Mouse (Mus musculus): ENCODE measurements around the gene Slc39a8.

The Slc39a8 gene

DNA sequence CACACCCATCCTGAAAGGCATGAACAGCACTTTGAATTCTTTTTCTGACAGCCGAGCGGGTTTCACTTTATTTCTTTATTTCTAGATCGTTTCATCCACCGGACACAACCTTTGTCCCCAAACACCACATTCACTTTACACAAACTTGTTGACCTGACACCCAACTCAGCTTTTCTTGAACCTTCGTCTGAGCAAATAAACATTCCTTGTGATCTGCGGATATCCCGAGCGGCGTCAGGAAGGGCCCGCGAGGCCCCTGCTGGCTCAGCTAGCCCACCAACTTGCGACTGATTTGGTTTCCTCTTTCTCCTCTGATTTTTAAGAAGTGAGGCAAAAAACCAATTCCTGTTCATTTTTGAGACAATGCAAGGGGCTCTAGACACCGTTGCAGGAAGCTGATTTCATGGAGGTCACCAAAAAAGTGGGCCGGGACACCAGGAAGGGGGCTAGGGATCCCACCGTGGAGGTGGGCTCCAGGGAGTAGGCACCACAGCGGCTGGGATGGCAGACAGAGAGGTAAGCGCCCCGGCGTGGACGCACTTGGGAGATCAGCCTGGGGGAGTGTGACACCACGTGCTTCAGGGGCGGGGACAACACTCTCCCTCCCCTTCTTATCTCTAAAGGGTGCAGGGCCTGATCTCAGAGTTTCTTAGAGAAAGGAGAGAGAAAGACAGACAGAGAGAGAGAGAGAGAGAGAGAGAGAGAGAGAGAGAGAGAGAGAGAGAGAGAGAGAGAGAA is at the start of gene Slc39a8:
TSS of gene Slc39a8 (plus strand) at position 264 of the 738 bp plus-strand sequence.
- DNase-seq (ENCODE audit: low spot score) = peak; percentile 28

DNA sequence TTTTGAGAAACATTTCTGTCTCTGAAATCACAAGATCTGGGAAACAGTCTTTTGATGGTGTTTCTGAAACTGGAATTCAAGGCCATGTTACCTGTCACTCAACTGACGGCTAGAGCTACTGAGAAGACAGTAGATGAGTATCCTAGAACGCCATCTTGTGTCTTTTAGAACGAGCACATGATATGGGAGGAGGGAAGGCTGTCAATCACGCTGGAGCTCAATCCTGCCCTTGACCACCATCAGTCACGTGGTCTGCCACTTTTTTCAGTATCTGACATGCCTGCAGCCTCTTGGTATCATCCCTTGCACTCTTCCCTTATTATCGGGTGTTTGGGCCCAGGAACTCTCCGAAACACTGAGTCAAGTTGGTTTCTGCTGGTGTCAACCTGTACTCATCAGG is 40.0 kb upstream of the Slc39a8 start:
- DNase-seq (ENCODE audit: low spot score) = no peak

DNA sequence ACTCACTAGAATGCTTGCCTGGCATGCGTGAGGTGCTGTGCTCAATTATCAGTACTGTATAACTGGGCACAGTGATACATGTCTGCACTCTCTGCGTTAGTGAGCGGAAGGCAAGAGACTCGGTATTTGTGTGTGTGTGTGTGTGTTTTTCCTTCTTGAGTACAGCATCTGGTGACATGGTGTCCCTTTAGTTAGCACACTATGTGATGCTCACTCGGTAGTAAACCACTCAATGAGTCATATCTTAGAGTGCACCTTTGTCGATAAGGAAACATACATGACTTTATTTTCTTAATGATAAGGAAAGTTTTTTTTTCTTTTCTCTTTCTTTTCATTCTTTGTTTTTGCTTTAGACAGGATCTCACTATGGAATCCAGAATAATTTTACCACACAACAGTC is 29.0 kb upstream of the Slc39a8 start:
- DNase-seq (ENCODE audit: low spot score) = no peak

DNA sequence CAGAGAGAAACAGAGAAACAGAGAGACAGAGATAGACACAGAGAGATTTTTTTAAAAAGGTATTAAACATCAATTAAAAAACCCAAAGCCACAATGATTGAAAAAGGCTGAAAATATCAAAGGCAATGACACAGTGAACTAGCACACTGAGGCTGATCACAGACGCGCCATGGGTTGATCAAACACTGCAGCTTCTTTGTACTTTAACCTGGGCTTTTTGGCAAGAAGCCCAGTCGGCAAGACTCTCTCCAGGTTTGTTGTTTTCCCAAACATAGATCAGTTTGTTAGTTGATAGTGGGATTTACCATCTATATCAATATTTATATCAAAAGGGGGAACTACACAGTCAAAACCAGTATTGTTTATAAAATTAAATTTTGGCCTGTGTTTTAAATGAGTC is 26.8 kb upstream of the Slc39a8 start:
- no peak for DNase-seq (ENCODE audit: low spot score)

DNA sequence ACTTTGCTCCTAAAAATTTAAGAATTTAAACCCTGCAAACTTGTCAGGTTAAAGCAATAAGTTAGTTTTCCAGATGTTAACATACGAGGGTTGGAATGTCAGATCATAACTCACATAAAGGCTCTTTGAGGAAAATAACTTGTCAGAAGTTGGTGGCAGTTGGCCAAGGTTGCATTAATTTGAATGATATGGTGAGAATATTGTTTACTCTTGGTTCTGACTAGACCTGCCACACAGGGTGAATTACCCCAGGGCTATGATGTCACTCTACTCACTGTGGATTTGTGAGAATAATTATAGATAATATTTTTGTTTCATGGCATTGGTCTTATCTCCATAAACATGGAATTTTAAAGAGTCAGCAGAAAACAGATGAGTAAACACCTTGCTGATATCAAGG is 26.4 kb upstream of the Slc39a8 start:
- DNase-seq (ENCODE audit: low spot score) = no peak

DNA sequence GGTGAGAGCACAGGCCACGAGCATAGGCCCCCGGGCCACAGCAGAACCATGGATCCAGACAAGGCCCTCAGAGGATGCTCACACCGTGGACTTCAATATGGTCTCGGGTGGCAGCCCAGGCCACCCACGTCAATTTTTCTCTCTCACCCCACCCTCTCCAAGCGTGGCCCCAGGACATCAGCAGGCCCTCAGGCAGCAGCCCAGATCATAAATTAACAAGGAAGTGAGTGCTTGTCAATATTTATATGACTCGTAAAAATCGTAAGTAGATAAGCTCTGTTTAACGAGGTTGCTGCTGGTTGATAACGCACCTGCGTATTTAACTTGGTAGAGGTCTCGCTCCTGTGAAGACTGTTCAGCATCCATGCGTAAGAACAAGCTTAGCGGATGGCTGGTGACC is 10.4 kb upstream of the Slc39a8 start:
- DNase-seq (ENCODE audit: low spot score) = no peak

DNA sequence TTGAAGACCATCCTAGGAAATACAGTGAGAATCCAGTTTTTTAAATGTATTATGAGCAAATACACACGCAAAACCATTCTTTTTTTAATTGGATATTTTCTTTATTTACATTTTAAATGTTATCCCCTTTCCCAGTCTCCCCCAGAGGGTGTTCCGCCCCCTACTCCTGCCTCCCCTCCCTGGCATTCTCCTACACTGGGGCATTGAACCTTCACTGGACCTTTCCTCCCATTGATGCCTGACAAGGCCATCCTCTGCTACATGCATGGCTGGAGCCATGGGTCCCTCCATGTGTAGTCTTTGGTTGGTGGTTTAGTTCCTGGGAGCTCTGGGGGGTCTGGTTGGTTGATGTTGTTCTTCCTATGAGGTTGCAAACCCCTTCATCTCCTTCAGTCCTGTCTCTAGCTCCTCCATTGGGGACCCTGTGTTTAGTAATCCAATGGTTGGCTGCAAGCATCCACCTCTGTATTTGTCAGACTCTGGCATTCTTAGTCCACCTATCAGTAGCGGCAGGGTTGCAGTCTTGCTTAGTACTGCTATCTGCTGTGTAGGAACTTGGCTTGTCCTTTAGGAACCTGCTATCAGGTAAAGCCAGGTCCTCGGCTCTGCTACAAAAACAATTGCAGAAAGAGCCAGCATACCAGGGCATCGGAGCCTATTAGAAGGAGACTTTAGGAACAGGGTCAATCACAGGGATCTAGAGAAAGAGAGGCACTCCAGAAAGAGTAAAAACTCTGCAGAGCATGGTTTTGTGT is 8.9 kb upstream of the Slc39a8 start:
- no peak for DNase-seq (ENCODE audit: low spot score)

DNA sequence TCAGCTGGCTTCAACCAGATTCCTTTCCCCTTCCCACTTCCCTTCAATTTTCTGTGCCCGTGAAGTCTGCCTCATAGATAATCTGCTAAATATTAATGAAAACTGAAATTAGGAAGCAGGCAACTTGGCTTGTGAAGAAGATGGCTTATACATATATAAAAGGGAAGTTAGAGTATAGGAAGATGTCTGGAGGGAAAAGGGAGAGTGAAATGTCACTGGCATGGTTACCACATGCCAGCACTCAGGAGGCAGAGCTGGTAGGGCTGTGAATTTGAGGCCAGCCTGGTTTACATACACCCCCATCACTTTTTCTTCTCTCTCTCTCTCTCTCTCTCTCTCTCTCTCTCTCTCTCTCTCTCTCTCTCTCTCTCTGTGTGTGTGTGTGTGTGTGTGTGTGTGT is 8.0 kb upstream of the Slc39a8 start:
- DNase-seq (ENCODE audit: low spot score) = no peak

DNA sequence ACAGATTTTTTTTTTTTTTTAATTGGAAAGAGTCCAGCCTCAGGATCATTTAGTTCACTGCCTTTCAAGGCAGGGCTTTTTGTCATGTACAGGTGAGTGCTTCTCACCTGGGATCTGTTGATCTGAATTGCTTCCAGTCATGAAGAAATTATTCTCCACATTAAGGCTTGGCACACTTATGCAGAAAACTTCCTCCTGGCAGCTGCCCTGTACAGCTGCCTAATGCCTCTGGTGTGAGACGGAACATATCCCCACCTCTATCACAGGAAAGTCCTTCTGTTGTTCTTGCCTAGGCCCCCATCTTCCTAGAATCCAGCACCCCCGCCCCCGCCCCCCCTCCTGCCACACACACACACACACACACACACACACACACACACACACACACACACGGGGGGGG is 643 bp upstream of the Slc39a8 start:
- no peak for DNase-seq (ENCODE audit: low spot score)

DNA sequence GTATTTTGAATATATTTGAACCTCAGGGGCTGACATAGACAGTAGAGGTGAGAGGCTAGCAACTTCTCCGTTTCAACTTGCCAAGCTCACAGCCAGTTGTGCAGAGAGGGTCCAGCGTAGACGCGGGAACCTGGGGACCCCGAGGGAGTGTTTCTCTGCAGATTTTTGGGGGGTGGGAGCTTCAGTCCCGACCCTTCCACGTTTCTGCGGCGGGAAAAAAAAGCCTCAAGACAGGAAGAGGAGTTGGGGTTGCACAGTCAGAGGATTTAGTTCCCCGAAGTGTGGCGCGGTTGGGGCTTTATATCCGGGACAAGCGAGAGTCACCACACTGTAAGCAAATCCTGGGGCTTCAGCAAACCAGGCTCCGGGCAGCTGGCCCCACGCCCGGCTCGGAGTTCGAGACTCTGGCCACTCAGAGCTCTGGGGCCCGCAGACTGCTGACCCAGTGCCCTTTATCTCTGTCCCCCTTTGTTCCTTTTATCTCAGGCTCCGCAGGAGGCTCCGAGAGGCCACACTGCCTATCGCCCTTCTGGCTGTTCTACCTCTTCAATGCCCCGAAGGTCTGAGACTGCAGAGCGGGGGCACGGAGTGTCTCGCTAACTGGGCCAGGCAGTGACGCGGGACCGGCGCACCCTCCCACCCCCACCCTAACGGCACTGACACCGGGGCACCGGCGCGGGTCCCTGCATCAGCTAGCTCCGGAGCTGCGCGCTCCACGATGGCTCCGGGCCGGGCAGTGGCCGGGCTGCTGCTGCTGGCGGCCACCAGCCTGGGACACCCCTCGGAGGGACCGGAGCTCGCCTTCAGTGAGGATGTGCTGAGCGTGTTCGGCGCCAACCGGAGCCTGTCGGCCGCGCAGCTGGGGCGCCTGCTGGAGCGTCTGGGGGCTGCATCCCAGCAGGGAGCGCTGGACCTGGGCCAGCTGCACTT is 940 bp downstream of the Slc39a8 start:
- DNase-seq (ENCODE audit: low spot score) = no peak

DNA sequence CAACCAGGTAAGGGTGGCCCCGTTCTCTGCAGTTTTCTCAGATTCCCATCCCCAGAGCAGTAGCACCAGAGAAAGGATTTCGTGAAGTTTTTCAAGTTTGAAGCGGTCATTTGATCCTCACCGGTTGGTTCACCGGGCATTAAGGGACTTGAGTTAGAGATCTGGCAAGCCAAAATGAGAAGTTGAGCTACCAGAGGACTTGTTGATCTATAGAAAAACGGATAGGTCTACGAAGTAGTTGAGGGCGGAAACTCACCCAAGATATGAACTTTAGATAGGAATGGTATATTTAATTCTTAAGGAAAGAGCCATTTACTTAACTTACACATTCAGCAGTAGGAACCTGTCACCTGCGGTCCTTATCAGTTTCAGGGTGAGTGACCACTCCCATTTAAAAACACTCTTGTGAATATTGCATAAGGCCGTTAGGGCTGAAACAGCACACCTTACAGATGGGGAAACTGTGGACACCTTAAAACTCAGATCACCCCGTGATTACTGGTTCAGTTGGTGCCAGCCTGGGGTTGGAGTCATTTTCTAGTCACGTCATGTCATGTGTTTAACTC is 1.7 kb downstream of the Slc39a8 start:
- DNase-seq (ENCODE audit: low spot score) = no peak

DNA sequence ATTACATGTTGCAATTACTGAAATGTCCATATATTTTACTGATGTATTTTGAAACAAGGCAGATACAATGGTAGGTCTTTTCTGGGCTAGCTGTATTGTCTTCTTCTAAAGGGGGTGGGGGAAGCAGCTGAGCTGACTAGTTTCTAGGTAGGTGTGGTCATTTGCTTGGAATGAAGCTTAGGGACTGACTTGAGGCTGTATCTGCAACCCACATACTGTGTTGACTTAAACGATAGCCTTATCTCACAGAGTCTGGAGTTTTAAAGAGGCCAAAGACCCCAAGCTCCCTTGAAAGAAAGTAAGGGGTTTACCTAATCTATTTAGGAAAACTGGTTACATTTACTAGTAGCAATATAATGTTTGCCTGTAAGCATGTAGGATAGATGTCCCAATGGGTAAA is 2.9 kb downstream of the Slc39a8 start:
- no peak for DNase-seq (ENCODE audit: low spot score)

DNA sequence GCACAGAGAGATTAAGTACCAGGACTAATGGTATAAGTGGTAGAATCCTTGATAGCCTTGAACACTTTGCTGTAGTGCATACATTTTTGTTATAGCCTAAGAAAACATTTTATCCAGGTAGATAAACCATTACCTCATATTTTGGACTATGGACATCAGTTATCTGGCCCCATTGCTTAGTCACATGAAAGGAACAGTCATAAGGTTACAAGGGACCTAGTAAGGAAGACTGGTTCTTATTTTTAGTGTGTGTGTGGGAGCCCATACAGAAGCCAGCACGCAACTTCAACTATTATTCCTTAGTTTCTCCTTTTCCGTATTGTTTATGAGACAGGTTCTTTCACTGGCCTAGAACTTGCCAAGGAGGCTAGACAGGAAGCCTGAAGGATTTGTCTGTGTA is 7.4 kb downstream of the Slc39a8 start:
- no peak for DNase-seq (ENCODE audit: low spot score)

DNA sequence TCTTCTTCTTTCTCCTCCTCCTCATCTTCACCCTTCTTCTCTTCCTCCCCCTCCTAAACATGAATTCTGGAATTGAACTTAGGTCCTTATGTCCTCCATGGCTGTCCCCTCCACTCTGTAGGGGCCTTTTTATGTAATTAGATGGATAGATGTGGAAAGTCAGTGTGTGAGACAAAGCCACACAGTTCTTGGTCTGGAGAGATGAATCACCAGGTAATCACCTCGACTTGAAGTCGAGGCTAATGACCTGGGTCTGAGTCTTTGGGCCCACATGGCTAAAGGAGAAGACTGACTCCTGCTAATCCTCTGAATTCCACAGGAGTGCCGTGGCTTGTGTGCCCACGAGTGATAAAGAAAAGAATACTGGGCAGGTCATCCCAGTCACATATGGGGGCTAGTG is 7.8 kb downstream of the Slc39a8 start:
- DNase-seq (ENCODE audit: low spot score) = no peak

DNA sequence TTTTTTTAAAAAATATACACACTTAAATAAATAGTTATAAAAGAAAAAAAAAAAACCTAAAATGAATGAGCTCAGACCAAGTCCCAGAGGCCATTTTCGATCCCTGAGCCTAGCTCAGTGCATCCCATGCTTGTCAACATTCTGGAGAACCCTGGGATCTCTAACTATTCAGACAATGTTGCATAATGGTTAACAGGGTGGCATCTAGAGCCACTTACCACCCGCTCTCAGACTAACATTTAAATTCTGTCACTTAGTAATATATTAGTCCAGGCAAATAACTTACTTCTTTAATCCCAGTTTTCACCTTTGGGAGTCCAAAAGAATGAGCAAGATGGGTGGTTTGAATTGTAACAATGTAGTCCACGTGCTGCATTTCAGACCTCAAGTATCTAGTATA is 9.9 kb downstream of the Slc39a8 start:
- no peak for DNase-seq (ENCODE audit: low spot score)

DNA sequence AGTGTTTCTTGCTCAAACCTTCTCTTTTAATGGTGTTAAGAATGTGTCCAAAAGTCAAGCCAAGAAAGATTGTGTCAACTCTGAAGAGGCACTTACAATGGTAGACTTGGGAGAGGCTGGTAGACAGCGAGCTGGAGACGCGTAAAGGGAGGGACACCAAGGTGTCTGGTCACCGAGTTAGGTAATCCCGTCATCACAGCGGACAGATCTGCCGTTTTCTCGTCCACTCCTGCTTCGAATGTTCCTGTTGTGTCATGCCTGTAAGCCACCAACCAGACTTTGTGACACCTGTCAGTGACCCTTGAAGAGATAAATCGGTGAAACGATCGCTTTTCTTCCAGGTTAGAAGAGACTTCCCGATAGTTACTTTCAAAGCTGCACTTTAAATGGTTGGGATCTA is 14.5 kb downstream of the Slc39a8 start:
- DNase-seq (ENCODE audit: low spot score) = no peak

DNA sequence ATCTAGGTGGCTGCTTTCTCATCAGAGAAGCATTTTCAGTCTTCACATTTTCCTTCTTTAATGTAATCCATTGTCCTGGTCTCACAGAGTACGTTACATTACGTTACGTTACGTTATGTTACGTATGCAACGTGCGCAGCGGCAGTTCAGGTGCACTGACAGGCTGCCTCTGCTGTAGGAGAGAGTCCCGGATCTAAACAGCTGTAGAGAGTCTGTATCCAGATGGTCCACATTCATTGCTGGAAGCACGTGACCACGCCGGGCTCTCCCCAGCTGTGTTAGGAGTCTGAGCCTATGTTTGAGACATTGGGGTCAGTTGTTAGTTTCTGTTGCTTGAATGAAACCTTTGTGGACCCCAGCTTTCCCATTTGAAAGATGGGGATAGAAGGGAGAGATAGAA is 15.1 kb downstream of the Slc39a8 start:
- no peak for DNase-seq (ENCODE audit: low spot score)

DNA sequence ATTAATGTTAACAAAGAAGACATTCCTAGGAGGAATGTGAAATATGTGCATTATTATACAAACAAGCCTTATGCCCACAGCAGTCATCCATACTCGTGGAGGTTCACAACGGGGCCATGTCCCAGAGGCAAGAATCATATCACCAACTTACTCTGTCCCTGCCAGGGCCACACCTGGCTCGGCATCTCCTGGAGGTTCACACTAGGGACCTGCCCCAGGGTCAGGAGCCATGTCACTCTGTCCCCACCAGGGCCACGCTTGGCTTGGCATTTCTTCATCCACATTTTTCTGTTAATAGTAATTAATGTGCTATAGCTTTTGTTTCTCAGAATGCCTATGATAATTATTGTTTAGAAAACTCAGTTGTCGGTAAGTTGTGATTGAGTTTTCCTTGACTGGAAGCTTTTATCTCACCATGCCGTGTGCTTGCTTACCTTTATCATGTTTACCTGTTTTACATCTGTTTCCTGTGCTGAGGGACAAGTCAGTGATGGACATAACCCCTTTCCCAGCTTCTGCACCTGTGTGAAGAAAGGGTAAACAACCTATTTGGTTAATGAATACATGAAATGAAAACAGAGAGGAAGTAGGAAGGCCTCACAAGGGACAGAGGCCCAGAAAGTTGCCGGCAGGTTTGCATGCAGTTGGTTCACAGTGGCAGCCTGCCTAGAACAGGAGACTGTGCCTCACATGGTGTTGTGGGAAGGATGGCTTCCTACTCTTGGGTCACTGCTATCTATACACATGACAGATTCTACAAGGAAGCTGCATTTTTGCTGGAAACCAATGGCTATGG is 16.8 kb downstream of the Slc39a8 start:
- DNase-seq (ENCODE audit: low spot score) = no peak

DNA sequence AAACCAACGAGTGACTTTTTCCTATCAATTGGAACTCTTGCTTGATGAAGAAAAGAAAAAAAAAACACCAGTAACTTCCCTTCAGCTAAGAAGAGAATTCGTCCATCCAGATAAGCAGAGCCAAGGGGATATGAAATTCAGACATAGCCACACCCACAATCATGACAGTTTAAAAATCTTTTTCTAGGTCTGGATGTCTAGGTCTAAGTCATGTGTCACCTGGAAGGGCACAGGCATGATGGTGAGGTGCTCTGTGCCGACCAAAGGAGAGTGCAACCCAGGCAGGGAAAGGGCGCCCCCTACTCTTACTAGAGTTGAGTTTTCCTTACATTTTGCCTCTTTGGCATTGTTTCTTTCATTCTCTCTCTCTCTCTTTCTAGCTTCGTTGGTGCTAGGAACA is 18.1 kb downstream of the Slc39a8 start:
- no peak for DNase-seq (ENCODE audit: low spot score)

DNA sequence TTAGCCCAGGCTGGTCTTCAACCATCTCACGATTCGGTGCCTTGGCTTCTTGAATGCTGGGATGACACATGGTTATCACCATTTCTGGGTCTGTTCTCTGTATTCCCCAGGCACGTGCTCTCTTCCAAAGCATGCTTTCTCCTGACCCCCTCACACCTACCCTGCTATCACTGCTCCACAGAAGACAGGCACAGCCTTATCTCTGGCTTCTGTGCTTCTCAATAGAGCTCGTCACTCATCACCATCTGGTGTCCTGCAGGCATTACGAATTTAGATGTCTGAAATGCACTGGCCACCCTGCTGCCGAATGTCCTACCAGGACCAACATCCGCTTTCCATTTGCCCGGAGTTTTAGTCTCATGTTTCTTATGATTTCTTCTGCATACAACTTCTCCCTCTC is 18.6 kb downstream of the Slc39a8 start:
- DNase-seq (ENCODE audit: low spot score) = no peak

DNA sequence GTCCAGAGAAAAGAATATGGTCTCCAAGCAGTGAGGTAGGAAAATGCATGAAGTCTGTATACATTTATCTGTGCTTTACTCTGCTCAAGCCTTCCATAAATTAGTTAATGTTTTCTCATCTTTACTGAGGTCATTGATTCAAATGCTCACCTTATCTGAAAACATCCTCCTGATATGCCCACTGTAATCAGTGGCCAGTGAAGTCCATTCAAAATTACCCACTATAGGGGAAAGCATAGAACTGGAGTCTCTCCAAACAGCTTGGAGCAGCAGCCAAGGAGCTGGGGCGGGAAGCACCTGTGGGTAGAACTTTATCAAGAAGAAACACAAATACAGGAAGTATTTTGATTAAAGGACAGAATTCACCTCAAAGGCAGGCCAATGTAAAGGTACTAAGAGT is 19.8 kb downstream of the Slc39a8 start:
- DNase-seq (ENCODE audit: low spot score) = no peak

DNA sequence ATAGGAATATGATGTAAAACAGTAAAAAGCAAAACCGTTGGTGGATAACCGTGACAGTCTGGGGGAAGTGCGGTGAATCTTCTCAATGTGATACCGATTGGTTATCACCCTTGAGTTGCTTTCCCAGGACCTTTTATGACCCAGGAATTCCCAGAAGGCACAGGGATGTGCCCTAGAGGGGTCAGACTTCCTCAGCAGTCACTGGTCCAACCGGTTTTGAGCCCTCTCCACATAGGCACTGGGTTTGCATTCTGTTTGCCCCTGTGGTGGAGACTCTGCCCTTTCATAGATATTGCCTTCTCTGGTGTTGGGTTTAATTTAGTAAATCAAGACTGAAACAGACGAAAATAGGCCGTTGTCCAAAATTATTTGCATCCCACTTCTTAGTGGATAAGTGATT is 20.8 kb downstream of the Slc39a8 start:
- no peak for DNase-seq (ENCODE audit: low spot score)
